ENCODE assay signal across 27 mouse cellular contexts in genomic region chr12:47275904-47276303, GRCm38 (mm10).
A peak's percentile ranks its signal among the peaks of the same experiment; 100 is the strongest.
DNase-seq lines count a peak whose midpoint lies in the region; ATAC-seq lines count a peak whose summit lies in the region.
"Had no signal": no experiment of that assay in that cellular context is flagged by ENCODE, and none has a peak within 500 bp of the region (broad histone marks: within the 10 kb centered on the region; RNA-seq: fewer than 3 reads in every experiment).

No protein-coding gene starts in this region.

- peak; percentile 3 for DNase-seq in hindbrain, embryonic 10.5 days (ENCODE audit: low spot score)
- DNase-seq in right cerebral cortex, postnatal 10 days (ENCODE audit: low spot score in 2 of 2): peak; percentile 17 to 26
- DNase-seq in right cerebral cortex, postnatal 36 days (ENCODE audit: low spot score in 2 of 2): no peak
- DNase-seq in telencephalon, adult 2 months (ENCODE audit: low read depth, low spot score): peak; percentile 4
- no peak for DNase-seq in cerebellum, adult 11 months
- DNase-seq in natural killer cell, adult 2 months (ENCODE audit: low spot score in 2 of 2): no peak
- DNase-seq: adrenal gland, postnatal 10 days; cerebellum, adult 11-12 months; cerebellum, postnatal 36 days; gastrocnemius, postnatal 25 days; heart, adult 2 months; heart, postnatal 36 days; liver, postnatal 0 days; lung, postnatal 14 days; right cerebral cortex, postnatal 14 days; thymus, adult 2 months had no signal

- H3K27ac ChIP-seq in hindbrain, embryonic 10.5 days: no peak overlapping the region
- H3K27ac ChIP-seq in hindbrain, embryonic 13.5 days: no peak overlapping the region
- no peak overlapping the region for H3K27ac ChIP-seq in hindbrain, embryonic 16.5 days (ENCODE audit: low read depth, low read length)
- H3K27ac ChIP-seq: embryonic facial prominence, embryonic 13.5 days; forebrain, embryonic 15.5 days; heart, adult 2 months; kidney, embryonic 15.5 days; limb, embryonic 15.5 days; midbrain, embryonic 10.5 days; stomach, embryonic 15.5 days had no signal

- WGBS in hindbrain, embryonic 10.5 days: 41% methylated on average over 3 of the region's 3 CpGs
- WGBS in hindbrain, embryonic 13.5 days: 21% methylated on average over 3 of the region's 3 CpGs
- 33% methylated on average over 3 of the region's 3 CpGs for WGBS in hindbrain, embryonic 16.5 days

- no peaks in the 10 kb centered on the region; the same call in 1 of the 2 replicates for H3K4me1 ChIP-seq in hindbrain, embryonic 10.5 days (replicated peaks)
- H3K4me1 ChIP-seq in hindbrain, embryonic 13.5 days (replicated peaks): no peaks in the 10 kb centered on the region
- H3K4me1 ChIP-seq in hindbrain, embryonic 16.5 days (ENCODE audit: control insufficient read depth, insufficient read depth, low read depth, low read length): no peaks in the 10 kb centered on the region
- H3K4me1 ChIP-seq: embryonic facial prominence, embryonic 13.5 days; forebrain, embryonic 15.5 days; kidney, embryonic 15.5 days; limb, embryonic 15.5 days; midbrain, embryonic 10.5 days; stomach, embryonic 15.5 days had no signal

- no peak overlapping the region for H3K9ac ChIP-seq in hindbrain, embryonic 13.5 days
- no peak overlapping the region for H3K9ac ChIP-seq in hindbrain, embryonic 16.5 days (ENCODE audit: low read depth, low read length)
- H3K9ac ChIP-seq: embryonic facial prominence, embryonic 13.5 days; forebrain, embryonic 15.5 days; kidney, embryonic 15.5 days; limb, embryonic 15.5 days; liver, postnatal 0 days; stomach, embryonic 15.5 days had no signal

- ATAC-seq in hindbrain, embryonic 13.5 days (ENCODE audit: low FRiP score): no peak; the same call in 1 of the 2 replicates
- ATAC-seq in hindbrain, embryonic 16.5 days: peak; percentile 82
- ATAC-seq: activated CD4-positive, CD25-positive, alpha-beta regulatory T cell, adult 4 months; CD4-positive, CD25-positive, alpha-beta regulatory T cell, adult 4 months; forebrain, embryonic 15.5 days; intestine, embryonic 16.5 days; liver, postnatal 0 days had no signal

- H3K9me3 ChIP-seq in hindbrain, embryonic 10.5 days: no peaks in the 10 kb centered on the region
- no peaks in the 10 kb centered on the region for H3K9me3 ChIP-seq in hindbrain, embryonic 13.5 days
- H3K9me3 ChIP-seq in hindbrain, embryonic 16.5 days (ENCODE audit: control insufficient read depth, low read length): no peaks in the 10 kb centered on the region
- H3K9me3 ChIP-seq: embryonic facial prominence, embryonic 13.5 days; forebrain, embryonic 15.5 days; kidney, embryonic 15.5 days; limb, embryonic 15.5 days; midbrain, embryonic 10.5 days; stomach, embryonic 15.5 days had no signal

- H3K36me3 ChIP-seq in hindbrain, embryonic 10.5 days: no peaks in the 10 kb centered on the region
- H3K36me3 ChIP-seq in hindbrain, embryonic 13.5 days: no peaks in the 10 kb centered on the region
- H3K36me3 ChIP-seq in hindbrain, embryonic 16.5 days (ENCODE audit: control insufficient read depth, insufficient read depth, low read length): no peaks in the 10 kb centered on the region
- H3K36me3 ChIP-seq: embryonic facial prominence, embryonic 13.5 days; forebrain, embryonic 15.5 days; kidney, embryonic 15.5 days; limb, embryonic 15.5 days; midbrain, embryonic 10.5 days; stomach, embryonic 15.5 days had no signal

- no peak overlapping the region for H3K4me2 ChIP-seq in hindbrain, embryonic 13.5 days
- H3K4me2 ChIP-seq in hindbrain, embryonic 16.5 days (ENCODE audit: low read length): no peak overlapping the region
- H3K4me2 ChIP-seq: embryonic facial prominence, embryonic 13.5 days; forebrain, embryonic 15.5 days; kidney, embryonic 15.5 days; limb, embryonic 15.5 days; stomach, embryonic 15.5 days had no signal

- no peaks in the 10 kb centered on the region for H3K27me3 ChIP-seq in hindbrain, embryonic 10.5 days (ENCODE audit: insufficient read depth, poor library complexity, severe bottlenecking)
- H3K27me3 ChIP-seq in hindbrain, embryonic 13.5 days: no peaks in the 10 kb centered on the region
- H3K27me3 ChIP-seq in hindbrain, embryonic 16.5 days (replicated peaks; ENCODE audit: control insufficient read depth, insufficient read depth, low read length): no peaks in the 10 kb centered on the region
- H3K27me3 ChIP-seq: embryonic facial prominence, embryonic 13.5 days; forebrain, embryonic 15.5 days; kidney, embryonic 15.5 days; limb, embryonic 15.5 days; stomach, embryonic 15.5 days had no signal

- H3K4me3 ChIP-seq in hindbrain, embryonic 10.5 days: no peak overlapping the region
- H3K4me3 ChIP-seq in hindbrain, embryonic 13.5 days: no peak overlapping the region
- H3K4me3 ChIP-seq in hindbrain, embryonic 16.5 days (ENCODE audit: low read length): no peak overlapping the region
- H3K4me3 ChIP-seq: embryonic facial prominence, embryonic 13.5 days; forebrain, embryonic 15.5 days; heart, adult 2 months; kidney, embryonic 15.5 days; limb, embryonic 15.5 days; midbrain, embryonic 10.5 days; stomach, embryonic 15.5 days had no signal

Comparison
In these comparisons a context has a peak if more than half of its experiments do, and no peak if none do; other contexts are left out.
1. DNase-seq: peak in hindbrain, embryonic 10.5 days (single experiment), right cerebral cortex, postnatal 10 days (2 of 2) and telencephalon, adult 2 months (single experiment); none in right cerebral cortex, postnatal 36 days (0 of 2), cerebellum, adult 11 months (single experiment) and natural killer cell, adult 2 months (0 of 2).